Mouse (Mus musculus) lung, postnatal 4 days (tissue): ENCODE data around the gene Nlrp1b.
A peak's percentile ranks its signal among the peaks of the same experiment; 100 is the strongest.

ENCODE experiments used
- DNase-seq, 2 experiments: peaks; one replicate each; pipeline ENCODE4 v3.0.0; 2021

Gene Nlrp1b

GRCm38 (mm10) chr11:71230684-71231480, at the start of gene Nlrp1b:
TSS of gene Nlrp1b (minus strand) at chr11:71230733.
- peak; percentile 32 to 38 for DNase-seq

- no peak for DNase-seq
These were observed 30.5 kb upstream of the Nlrp1b start for GRCm38 (mm10) chr11:71261036-71261435.

- DNase-seq: peak; percentile 43 to 54
These were observed 20.8 kb upstream of the Nlrp1b start for GRCm38 (mm10) chr11:71251333-71251732.

GRCm38 (mm10) chr11:71224614-71225013, 5.9 kb downstream of the Nlrp1b start:
- DNase-seq: peak in 1 of 2 experiments; percentile 15

- DNase-seq: no peak
These were observed 27.8 kb downstream of the Nlrp1b start for GRCm38 (mm10) chr11:71202703-71203102.

GRCm38 (mm10) chr11:71199349-71199748, 31.2 kb downstream of the Nlrp1b start:
- DNase-seq: no peak

GRCm38 (mm10) chr11:71169633-71170032, 60.9 kb downstream of the Nlrp1b start:
- no peak for DNase-seq

- DNase-seq: no peak
These were observed 66.4 kb downstream of the Nlrp1b start for GRCm38 (mm10) chr11:71164139-71164538.

- no peak for DNase-seq
These were observed 70.9 kb downstream of the Nlrp1b start for GRCm38 (mm10) chr11:71159439-71160136.

- DNase-seq: no peak
These were observed 75.3 kb downstream of the Nlrp1b start for GRCm38 (mm10) chr11:71155272-71155671.

GRCm38 (mm10) chr11:71144661-71145060, 85.9 kb downstream of the Nlrp1b start, which contains the start of gene Nlrp1a:
TSS of gene Nlrp1a (minus strand) at chr11:71144704.
- DNase-seq: peak; percentile 34 to 39

- DNase-seq: peak in 1 of 2 experiments; percentile 7
These were observed 88.5 kb downstream of the Nlrp1b start for GRCm38 (mm10) chr11:71142031-71142430.

GRCm38 (mm10) chr11:71107128-71107527, 123.4 kb downstream of the Nlrp1b start:
- no peak for DNase-seq

GRCm38 (mm10) chr11:71106261-71107021, 124.1 kb downstream of the Nlrp1b start:
- no peak for DNase-seq

GRCm38 (mm10) chr11:71103931-71104330, 126.6 kb downstream of the Nlrp1b start:
- no peak for DNase-seq
